Mouse (Mus musculus) gastrocnemius, adult 18-20 months (tissue): ENCODE measurements at regions not wholly inside any gene's neighbourhood (a gene's known extent, or its start where the extent isn't known, plus 50 kb on each side); places are given as distances from the start of the nearest gene placed in this dataset.

ENCODE experiments used
- DNase-seq: peaks from one replicate; pipeline ENCODE4 v3.0.0; 2021; ENCODE audit warnings: low spot score

DNA sequence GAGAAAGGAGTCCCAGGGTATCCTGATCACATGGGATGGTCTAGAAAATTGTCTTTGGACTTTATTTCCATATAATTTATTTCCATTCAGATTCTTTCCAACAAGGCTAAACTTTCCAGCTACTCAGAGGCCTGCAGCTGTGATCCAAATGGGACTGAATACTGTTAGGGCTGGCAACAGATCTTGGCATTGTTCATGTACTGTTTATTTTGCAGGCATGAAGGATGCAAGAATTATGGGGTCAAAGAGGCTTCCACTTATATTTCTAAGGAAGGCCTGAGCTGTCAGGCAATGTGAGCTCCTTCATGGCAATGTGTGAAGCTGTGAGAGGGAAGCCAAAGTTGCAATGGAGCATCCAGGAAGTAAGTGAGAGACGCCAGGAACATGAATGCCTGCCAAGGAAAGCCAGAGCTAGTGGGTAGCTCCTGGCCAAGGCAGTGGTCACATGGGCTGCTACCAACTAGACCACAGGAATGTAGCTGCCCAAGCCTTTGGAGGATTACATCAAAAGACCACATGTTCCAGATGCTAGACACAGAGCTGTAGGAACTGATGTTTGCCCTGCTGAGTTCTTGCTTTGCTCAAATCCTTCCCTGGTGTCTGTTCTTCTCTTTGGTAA lies 261.8 kb upstream of the Sox11 start:
- DNase-seq = no peak

DNA sequence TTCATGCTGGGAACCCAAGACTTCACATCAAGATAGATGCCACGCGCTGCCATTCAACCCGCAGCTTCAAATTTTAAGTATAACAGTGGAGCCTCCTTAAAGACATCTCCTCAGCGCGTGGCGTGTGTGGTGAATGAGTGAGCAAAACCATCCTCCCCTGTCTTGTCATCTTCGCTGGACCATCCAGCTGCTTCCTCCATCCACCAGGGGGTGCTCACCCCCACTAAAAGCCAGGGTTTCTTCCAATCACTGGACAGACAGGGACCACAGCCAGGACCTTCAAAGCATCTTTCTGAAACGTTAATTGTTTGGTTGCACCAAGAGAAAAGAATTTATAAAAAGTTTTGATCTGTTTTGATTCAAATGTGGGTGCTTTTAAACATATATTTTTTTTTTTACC lies 256.8 kb upstream of the Sox11 start:
- peak; percentile 8 for DNase-seq

DNA sequence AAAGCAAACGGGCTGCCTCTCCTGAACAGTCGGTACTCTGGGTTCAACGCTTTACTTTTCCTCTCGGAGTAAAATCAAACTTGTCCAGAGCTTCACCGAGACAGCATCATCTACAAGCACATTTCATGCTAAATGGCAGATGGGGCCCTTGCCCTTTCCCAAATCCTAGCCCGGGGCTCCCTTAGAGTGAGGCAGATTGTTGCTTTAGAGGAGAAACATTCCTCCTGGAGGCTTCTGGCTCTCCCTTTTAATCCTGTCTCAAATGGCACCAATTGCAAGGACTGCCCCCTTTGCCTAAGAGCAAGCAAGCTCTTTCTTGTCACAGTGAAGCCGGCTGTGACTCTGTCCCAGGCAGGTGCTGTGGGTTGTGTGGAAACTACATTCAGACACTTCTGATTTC lies 255.5 kb upstream of the Sox11 start:
- DNase-seq = no peak

DNA sequence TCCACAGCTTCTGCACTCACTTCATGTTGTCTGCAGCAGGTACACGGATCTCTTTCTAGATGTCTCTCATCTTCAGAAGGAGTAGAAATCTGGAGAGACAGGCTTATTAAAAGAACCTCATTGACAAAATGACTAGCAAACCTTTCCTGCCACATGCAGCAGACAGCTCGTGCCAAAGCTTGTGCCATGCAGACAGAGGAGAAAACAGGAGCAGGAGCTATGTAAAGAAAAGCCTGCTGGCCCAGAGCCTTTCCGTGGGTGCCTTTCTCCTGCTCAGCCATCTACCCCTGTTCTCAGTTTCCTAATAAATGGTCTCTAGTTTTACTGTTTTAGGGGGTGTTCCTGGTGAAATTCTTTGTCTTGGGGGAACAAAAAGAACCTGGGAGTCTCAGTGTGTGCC lies 254.9 kb upstream of the Sox11 start:
- no peak for DNase-seq

DNA sequence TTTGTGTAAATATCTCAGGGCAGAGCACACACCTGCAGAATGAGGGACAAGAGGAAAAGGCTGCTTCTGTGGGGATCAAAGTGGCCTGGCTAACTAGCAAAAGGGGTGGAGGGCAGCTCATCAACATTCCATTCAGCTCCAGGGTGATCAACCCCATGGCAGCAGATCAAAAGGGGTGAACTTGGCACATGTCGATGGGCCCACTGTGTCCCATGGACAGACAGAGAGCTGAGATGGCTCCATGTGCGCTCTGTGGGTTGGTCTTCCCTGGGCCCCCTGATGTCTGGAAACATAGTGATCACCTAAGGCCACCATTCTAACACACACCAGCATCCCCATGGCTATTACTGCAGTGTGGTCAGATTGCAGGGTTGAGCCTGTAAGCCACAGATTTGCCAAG lies 253.2 kb upstream of the Sox11 start:
- no peak for DNase-seq

DNA sequence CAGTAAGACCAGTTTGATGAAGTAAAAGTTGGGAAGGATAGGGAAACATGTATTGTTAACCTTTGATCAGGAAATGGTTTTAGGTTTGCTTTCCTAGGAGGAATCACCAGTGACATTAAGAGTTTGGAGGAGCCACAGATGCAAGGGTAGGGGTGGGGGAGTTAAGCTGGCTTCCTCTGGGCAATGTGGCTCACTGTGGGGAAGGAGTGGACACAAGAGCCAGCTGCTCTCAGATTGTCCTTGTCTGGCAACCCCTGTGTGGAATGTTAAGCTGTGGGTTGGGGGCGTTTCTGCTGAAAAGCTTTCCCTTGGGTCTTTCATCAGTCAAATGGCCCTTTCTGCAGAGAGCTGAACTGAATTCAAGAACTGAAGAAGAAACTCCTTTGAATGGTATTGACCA lies 251.1 kb upstream of the Sox11 start:
- no peak for DNase-seq

DNA sequence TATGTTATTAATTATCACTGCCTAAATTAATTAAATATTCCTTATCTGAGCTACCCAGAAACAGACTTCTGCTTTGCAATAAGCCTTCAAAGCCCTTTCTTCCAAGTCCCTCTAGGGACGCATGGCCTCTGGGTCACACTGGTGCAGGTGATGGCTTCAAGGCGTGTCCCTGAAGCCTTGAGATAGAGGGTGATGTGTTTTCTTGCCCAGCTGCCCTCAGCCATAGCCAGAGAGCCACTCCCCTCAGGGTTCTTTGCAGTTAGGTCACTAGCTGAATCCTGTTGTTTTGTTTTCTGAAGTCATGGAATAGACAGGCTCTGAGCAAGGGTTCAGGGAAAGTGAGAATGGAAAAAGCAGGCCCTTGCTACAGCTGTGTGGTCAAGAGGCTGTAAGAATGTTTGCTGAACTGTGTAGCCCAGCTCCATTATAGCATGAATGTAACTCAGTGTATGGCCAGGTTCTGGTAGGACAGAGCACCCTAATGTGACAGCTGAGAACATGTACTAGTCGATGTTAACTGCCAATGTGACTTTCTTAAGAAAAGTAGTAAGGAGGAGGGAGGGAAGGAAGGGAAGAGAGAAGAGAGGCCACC lies 233.8 kb upstream of the Sox11 start:
- DNase-seq = no peak

DNA sequence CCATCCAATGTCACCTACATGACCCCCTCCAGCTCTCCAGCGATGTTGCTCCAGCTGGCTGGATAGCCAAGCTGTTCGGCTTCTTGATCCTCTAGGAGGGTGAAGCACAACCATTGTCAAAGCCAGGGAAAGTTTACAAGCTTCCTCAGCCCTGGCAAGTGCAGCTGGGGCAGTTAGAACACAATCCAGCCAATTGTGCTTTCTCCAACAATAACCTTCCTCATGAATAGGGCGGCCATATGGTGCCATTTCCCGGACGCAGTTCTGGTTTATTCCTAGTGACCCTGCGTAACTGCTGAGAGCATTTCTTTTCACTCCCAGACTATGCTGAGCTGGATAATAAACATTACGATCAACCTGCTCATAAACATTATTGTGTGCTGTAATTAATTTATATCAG lies 233.3 kb upstream of the Sox11 start:
- no peak for DNase-seq

DNA sequence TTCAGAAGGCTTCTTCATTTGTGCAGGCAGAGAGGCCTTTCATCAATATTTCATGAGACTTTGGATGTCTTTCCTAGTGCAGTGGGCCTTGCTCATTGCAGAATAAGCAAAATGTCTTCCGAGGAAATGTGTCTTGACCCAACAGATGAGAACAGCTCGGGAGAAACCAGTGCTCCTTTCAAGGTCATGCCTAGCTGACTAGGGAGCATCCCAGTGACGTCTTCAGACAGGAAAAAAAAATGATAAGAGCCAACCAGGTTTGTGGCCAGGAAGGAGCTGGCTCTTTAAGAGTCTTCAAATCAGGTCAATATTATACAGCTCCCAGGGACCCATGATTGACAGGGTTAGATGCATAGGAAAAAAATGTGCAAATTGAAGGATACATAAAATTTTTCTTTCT lies 224.9 kb upstream of the Sox11 start:
- no peak for DNase-seq

DNA sequence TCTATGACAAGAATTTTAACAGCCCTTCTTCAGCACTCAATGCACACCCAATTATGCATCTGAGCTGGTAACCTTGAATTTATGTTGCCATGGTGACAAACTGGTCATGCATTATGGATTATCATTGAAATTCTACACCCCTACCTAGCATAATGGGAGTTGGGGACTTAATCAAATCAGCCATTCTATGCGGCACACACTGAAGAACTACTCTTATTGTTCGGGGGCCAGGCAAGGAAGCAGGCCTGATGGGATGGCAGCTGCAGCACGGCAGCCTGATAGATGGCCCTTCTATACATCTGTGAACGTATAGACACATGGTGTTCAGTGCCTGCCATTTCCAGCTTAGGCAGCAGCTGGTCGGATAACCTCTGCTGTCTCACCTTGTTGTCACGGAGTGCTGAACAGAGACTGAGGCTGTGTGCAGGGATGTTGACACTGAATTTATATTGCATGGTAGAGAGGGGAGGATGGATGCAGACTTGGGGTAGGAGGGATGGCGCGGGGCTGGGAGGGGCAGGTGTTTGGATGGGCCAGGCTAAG lies 223.7 kb upstream of the Sox11 start:
- no peak for DNase-seq

DNA sequence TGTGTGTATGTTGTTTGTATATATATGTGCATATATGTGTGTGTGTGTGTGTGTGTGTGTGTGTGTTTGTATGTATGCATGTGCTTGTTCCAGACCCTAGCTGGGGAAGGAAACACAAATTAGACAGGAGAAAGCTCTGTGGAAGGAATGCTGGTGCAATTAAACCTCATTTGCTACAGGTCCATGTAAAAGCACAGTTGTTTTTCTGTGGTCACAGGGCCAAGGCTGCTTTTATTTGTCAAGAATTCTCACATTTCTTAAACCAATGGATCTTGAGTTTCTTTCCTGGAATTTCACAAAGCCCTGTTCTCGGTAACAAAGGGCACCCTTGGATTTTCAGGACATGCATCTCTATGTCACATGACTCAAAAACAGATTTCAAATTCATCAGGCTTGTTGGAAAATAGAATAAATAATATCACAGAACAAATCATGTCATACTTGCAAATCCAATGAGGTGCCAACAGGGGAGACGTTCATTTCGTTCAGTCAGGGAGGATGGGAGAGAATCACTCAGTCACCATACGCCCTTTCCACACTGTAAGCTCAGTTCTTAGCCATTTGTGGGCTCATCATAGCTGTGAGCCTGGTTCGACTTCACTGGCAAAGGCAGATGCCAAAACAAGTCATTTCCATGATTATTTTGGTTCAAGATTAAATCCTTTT lies 222.4 kb upstream of the Sox11 start:
- no peak for DNase-seq

DNA sequence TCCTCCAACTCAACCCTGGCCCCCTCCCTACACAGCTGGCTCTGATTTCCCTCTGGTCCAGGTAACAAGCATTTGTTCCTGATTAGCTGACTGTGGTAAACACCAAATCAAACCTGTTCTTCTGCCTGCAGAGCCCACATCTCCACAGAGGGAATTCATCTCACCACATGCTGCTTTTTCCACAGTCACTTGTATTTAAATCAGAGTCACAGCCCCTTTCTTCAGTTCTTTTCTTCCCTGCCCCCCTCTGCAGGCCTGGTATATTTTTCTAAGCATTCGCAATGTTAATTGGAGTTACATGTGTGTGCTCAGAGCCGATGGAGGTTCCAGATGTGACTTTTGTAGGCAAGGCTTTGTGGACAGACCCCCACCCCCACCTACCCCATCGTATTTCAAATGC lies 221.5 kb upstream of the Sox11 start:
- DNase-seq = no peak

DNA sequence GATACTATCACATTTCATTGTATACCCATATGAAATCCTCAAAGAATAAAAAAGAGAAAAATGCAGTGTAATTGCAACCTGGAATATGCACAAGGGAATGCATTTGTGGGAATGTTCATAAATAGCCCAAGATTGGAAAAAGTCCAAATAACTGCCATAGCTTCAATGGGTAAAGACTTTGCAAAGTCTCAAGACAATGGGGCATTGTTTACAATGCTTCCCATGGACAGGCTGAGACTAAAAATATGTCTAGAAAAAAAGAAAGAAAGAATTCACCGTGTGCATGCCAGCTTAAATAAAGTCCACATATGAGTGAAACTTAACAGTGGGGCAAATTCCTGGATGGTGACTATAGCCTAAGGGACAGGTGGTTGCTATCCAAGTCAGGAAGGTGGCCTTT lies 210.4 kb upstream of the Sox11 start:
- DNase-seq = no peak

DNA sequence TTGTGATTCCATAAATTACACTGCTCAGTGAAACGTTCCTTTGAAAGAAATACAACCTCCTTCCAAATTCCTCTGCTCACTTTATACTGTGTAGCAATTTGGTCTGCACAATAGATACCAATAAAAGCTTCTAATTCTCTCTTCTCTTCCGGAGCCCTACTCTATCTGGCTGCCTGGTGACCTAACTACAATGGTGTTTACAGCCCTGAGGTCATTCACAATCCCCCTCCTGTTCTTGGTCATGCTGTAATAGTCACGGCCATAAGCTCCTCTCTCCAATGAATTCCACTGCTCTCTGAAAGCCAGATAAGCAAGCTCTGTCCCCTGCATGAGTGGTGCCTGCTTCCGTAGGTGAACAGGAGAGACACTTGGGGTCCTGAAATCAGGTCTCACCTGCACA lies 195.8 kb upstream of the Sox11 start:
- DNase-seq = no peak

DNA sequence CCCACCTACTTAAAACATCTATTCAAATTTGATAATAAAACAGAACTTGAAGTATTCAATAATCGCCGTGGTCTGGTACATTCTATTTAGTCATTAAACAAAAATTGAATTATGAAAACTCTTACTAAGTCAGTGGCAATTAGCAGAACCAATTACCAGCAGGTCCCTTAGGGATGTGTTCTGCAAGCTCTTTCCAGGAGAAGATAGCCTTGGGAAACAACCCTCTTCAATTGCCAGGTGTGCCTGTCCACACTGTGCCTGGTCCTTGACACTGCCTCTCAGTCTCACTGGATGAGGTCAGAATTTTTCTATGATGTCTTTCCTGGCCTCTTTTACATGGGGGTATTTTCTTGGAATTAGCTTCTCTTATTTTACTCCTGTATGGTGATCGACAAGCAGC lies 195.1 kb upstream of the Sox11 start:
- DNase-seq = no peak

DNA sequence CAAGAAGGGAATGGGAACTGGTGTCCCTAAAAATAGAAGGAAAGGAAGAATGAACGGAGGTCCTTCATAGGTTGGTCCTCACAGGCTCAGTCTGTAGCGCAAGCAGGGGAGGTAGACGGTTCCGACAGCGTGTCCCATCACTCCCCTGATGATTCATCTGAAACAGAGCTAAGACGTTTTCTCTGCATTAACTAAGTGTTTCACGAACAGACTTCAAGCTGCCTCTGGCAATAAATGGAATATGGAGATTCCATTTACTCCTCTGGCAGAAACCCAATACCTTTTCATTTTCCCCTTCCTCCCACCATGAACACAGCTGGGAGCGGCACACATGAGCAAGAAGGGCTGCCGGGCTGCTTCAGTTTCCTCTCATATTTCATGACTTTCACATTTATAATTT lies 194.6 kb upstream of the Sox11 start:
- no peak for DNase-seq

DNA sequence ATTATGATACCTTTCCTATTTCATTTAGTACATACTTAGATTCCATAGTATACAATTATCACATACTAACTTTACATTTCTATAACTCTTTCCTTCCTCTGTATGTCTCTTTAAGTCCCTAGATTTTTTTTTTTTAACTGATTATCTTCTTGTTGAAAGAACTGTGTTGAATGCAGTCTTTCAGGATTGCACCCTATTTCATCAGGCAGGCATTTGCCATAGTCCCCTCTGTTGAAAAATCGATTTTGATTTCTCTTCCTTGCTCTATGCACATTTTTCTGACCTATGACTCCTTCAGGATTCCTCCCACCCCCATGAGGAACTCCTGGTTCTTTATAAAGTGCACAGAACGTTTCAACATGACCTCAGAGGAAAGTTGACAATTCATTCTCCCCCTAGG lies 183.2 kb upstream of the Sox11 start:
- no peak for DNase-seq

DNA sequence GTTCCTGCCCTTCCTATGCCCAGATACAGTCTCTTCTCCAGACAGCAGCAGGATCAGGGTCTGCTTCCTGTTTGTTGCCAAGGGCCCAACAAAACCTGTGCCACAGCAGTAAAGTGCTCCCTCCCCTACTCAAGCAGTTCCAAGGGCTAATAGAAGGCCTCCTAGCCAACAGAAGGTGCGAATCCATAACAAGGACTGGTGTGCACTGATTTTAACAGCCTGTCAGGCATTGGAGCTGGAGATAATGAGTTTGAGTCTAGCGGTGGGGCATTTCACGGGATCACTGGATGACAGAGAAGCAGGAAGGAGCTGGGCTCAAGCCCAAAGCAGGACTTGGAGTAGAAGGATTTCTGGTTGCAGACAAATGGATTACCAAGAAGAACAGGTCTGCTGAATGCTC lies 170.9 kb upstream of the Sox11 start:
- no peak for DNase-seq

DNA sequence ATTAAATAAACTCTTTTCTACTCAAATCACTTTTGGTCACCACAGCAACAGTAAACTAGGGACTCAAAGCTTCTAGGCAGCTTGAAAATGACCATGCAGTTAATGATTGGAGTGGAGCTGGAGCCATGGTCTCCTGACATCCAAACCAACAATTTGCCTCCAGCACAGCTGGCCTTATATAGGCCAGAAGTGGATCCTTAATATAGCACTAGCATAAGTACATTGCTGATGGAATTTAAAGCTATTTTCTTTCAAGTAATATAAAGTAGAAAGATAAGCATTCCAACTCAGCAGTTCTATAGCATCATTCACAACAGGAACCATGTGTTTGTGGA lies 165.8 kb upstream of the Sox11 start:
- DNase-seq = no peak

DNA sequence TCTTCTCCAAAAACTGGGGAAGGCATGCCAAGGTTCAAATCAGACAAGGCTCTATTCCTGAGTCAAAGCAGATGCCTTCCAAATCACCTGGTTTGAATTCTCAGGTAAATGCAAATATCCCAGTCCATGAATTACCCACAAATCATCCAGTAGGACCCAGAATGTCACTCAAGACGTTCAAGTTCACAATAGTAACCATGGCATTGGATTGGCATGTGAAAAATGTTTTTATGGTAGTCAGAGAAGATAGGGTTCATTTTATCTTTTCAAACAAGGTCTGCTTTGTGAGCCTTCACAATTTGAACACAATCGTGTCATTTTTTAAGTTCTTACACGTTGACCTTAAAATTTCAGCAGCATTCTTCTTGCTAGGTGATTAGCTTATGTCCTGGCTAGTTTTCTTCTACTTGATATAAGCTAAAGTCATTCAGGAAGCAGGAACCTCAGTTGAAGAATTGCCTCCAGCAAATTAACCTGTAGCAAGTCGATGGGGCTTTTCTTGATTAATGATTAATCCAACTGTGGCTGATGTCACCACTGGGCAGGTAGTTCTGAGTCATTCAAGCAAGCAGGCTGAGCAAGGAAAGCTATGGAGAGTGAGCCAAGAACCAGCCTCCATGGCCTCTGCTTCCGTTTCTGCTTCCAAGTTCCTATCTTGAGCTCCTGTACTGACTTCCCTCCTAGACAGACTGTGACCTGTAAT lies 165.3 kb upstream of the Sox11 start:
- DNase-seq = no peak

DNA sequence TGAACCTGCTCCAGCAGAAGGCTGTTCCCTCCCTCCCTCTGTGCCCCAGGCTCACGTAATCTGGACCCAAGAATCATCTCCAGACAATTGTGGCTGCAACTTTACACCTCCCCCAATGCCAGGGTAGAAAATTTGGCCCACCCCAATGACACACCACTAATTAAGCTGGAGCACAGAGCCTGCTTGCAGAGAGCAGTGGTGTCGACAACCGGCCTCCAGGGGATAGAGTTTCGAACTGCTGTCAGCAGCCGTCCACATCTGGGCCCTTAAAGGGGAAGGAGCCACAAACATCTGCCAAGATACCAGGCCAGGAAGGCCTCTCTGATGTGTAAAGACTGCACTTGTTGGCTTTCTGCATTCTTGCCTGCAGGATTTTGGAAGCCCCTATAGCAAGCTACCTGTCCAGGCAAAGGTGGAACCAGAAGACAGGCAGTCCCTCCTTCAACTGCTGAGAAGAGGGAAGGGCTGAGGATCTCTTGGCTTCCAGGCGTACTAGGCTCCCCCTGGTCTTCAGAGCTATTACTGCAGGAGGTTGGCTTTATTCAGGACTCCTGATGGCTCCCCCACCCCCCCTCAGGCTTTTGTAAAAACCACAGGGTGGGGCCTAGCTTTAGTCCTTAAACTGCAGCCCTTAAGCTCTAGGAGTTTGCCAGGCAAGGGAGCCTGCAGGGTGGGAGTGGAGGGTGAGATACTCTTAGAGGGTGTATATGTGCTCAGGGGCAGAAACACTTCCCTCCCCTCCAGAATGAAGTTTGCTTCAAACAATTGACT lies 160.5 kb upstream of the Sox11 start:
- DNase-seq = peak; percentile 7

DNA sequence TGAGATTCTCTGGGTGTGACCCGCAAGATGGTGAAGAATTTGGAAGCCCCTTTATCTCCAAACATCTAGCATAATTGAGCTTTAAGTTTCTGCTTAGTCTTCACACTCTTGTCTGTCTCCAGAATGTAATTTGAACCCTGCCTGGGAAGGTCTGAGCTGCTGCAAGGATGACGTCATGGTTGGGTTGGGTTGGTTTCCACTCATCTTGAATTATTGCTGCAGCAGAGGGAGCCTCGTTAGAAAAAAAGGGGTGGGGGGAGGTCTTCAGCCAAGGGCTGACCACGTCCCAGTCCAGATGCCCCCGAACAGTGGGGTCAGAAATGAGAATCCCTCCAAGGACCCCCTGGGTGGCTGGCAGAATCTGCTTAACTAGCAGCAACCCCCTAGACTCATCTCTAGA lies 158.1 kb upstream of the Sox11 start:
- peak; percentile 3 for DNase-seq
